Mouse (Mus musculus): ENCODE measurements around the gene Vars2. TPM values are rescaled to one million over a fixed set of nuclear protein-coding genes. Genes with fewer than 3 reads are reported as not detected.

Gene Vars2
- polyA plus RNA-seq, 1 experiment from 2014 or later, result 22.8 TPM

Other genes starting within 250 kb of the Vars2 start
- 2.0 and 2.2 TPM in 2 replicates for gene H2-Q6, start 242.7 kb downstream of the Vars2 start, polyA plus RNA-seq (2015; fragmentation: Nextera tagmentation; extraction: Ambion mirVana)
- 5.9 and 7.3 TPM in 2 replicates for gene H2-Q7, start 228.4 kb downstream of the Vars2 start, polyA plus RNA-seq (2015; fragmentation: Nextera tagmentation; extraction: Ambion mirVana)
- gene H2-Q10, start 197.5 kb downstream of the Vars2 start, polyA plus RNA-seq (2015; fragmentation: Nextera tagmentation; extraction: Ambion mirVana), result 80.2 and 93.1 TPM in 2 replicates
- not detected in 2 replicates for gene Pou5f1, start 161.6 kb downstream of the Vars2 start, polyA plus RNA-seq (2015; fragmentation: Nextera tagmentation; extraction: Ambion mirVana)
- 57.7 and 68.3 TPM in 2 replicates for gene Tcf19, start 150.8 kb downstream of the Vars2 start, polyA plus RNA-seq (2015; fragmentation: Nextera tagmentation; extraction: Ambion mirVana)
- gene Cchcr1, start 150.5 kb downstream of the Vars2 start, polyA plus RNA-seq (2015; fragmentation: Nextera tagmentation; extraction: Ambion mirVana), result 12.5 and 15.7 TPM in 2 replicates
- 0.66 and 0.81 TPM in 2 replicates for gene Psors1c2, start 134.4 kb downstream of the Vars2 start, polyA plus RNA-seq (2015; fragmentation: Nextera tagmentation; extraction: Ambion mirVana)
- gene Cdsn, start 115.5 kb downstream of the Vars2 start, polyA plus RNA-seq (2015; fragmentation: Nextera tagmentation; extraction: Ambion mirVana), result 0.10 TPM in 2 replicates
- gene 2300002M23Rik, start 100.1 kb downstream of the Vars2 start, polyA plus RNA-seq (2015; fragmentation: Nextera tagmentation; extraction: Ambion mirVana), result not detected in 2 replicates
- 1.2 and 3.3 TPM in 2 replicates for gene Sfta2, start 66.0 kb downstream of the Vars2 start, polyA plus RNA-seq (2015; fragmentation: Nextera tagmentation; extraction: Ambion mirVana)
- not detected in 2 replicates for gene Gm9573, start 41.0 kb downstream of the Vars2 start, polyA plus RNA-seq (2015; fragmentation: Nextera tagmentation; extraction: Ambion mirVana)
- gene Mucl3, start 23.9 kb downstream of the Vars2 start, polyA plus RNA-seq (2015; fragmentation: Nextera tagmentation; extraction: Ambion mirVana), result 0.20 and 0.21 TPM in 2 replicates
- 41.9 and 45.1 TPM in 2 replicates for gene Gtf2h4, start 6.1 kb upstream of the Vars2 start, polyA plus RNA-seq (2015; fragmentation: Nextera tagmentation; extraction: Ambion mirVana)
- gene Ddr1, start 37.0 kb upstream of the Vars2 start, polyA plus RNA-seq (2015; fragmentation: Nextera tagmentation; extraction: Ambion mirVana), result 54.1 and 57.1 TPM in 2 replicates
- gene Ier3, start 154.1 kb upstream of the Vars2 start, polyA plus RNA-seq (2015; fragmentation: Nextera tagmentation; extraction: Ambion mirVana), result 16.0 and 16.2 TPM in 2 replicates
- gene Flot1, start 155.6 kb upstream of the Vars2 start, polyA plus RNA-seq (2015; fragmentation: Nextera tagmentation; extraction: Ambion mirVana), result 56.9 and 58.5 TPM in 2 replicates
- gene Tubb5, start 170.7 kb upstream of the Vars2 start, polyA plus RNA-seq (2015; fragmentation: Nextera tagmentation; extraction: Ambion mirVana), result 559 and 622 TPM in 2 replicates
- gene Mdc1, start 173.9 kb upstream of the Vars2 start, polyA plus RNA-seq (2015; fragmentation: Nextera tagmentation; extraction: Ambion mirVana), result 10.0 and 11.8 TPM in 2 replicates
- 47.7 and 51.7 TPM in 2 replicates for gene Nrm, start 193.7 kb upstream of the Vars2 start, polyA plus RNA-seq (2015; fragmentation: Nextera tagmentation; extraction: Ambion mirVana)
- gene Ppp1r18, start 198.0 kb upstream of the Vars2 start, polyA plus RNA-seq (2015; fragmentation: Nextera tagmentation; extraction: Ambion mirVana), result 19.3 and 19.4 TPM in 2 replicates
- 36.0 and 38.3 TPM in 2 replicates for gene Dhx16, start 212.2 kb upstream of the Vars2 start, polyA plus RNA-seq (2015; fragmentation: Nextera tagmentation; extraction: Ambion mirVana)
- gene 2310061I04Rik, start 229.8 kb upstream of the Vars2 start, polyA plus RNA-seq (2015; fragmentation: Nextera tagmentation; extraction: Ambion mirVana), result 29.1 and 30.1 TPM in 2 replicates
- 43.4 and 45.4 TPM in 2 replicates for gene Atat1, start 242.5 kb upstream of the Vars2 start, polyA plus RNA-seq (2015; fragmentation: Nextera tagmentation; extraction: Ambion mirVana)
- gene Mrps18b, start 248.8 kb upstream of the Vars2 start, polyA plus RNA-seq (2015; fragmentation: Nextera tagmentation; extraction: Ambion mirVana), result 133 and 145 TPM in 2 replicates
- gene Ppp1r10, start 248.8 kb upstream of the Vars2 start, polyA plus RNA-seq (2015; fragmentation: Nextera tagmentation; extraction: Ambion mirVana), result 28.8 and 30.1 TPM in 2 replicates